In the genomic region with DNA sequence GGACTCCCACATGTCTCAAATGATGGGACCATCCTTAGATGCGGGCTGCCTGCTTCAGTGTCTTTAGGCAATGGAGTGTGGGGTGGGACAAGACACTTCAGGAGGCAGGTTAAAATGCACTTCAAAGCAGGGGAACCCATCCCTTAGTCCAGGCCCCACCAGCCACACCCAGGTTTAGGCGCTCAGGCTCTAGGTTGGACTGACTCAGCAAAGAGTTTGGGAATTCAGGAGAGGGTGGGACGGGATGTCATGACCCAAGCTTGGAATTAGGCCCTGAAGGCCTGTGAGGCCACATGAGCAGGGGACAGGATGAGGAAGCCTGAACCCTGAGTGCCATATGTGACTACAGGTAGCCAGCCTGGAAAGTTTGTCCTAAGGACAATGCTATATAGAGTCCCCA, we compare ENCODE assay signal across 17 mouse cellular contexts.
"Had no signal": no experiment of that assay in that cellular context is flagged by ENCODE, and none has a peak within 500 bp of the region (broad histone marks: within the 10 kb centered on the region; RNA-seq: fewer than 3 reads in every experiment).

No protein-coding gene starts in this region.

- H3K9me3 ChIP-seq: midbrain, embryonic 10.5 days; midbrain, embryonic 12.5 days; neural tube, embryonic 13.5 days; neural tube, embryonic 15.5 days had no signal

- H3K27ac ChIP-seq: midbrain, embryonic 12.5 days; neural tube, embryonic 13.5 days; neural tube, embryonic 15.5 days had no signal

- H3K36me3 ChIP-seq: midbrain, embryonic 10.5 days; midbrain, embryonic 12.5 days; neural tube, embryonic 13.5 days; neural tube, embryonic 15.5 days had no signal

- H3K4me3 ChIP-seq: midbrain, embryonic 10.5 days; midbrain, embryonic 12.5 days; myocyte; neural tube, embryonic 13.5 days; neural tube, embryonic 15.5 days had no signal

- H3K9ac ChIP-seq: lung, embryonic 14.5 days; midbrain, embryonic 12.5 days; neural tube, embryonic 13.5 days; neural tube, embryonic 15.5 days had no signal

- DNase-seq: lung, adult 18-20 months; lung, embryonic 14.5 days; lung, postnatal 10 days; lung, postnatal 4 days; midbrain, embryonic 14.5 days; retina, postnatal 1 day; right cerebral cortex, adult 18-20 months; right cerebral cortex, postnatal 25 days; right cerebral cortex, postnatal 4 days; spleen, adult 18-20 months; thymus, adult 18-20 months; thymus, postnatal 14 days had no signal

- H3K4me2 ChIP-seq: lung, embryonic 14.5 days; midbrain, embryonic 12.5 days; neural tube, embryonic 13.5 days; neural tube, embryonic 15.5 days had no signal

- H3K4me1 ChIP-seq: midbrain, embryonic 12.5 days had no signal
